Mouse (Mus musculus) Muller cell, postnatal 12 days (primary cell): Measurements from ENCODE around the gene Fut2.
"Not testable (repeated sequence)": the region's sequence is repeated elsewhere in the genome, so short reads cannot be mapped to it uniquely, and the experiment has no call there.

Experiments used
- DNase-seq: peaks from one replicate; pipeline ENCODE4 v3.0.0-alpha.2; 2015; ENCODE audit errors: inconsistent ontology term

The Fut2 gene

GRCm38 (mm10) chr7:45677627-45678295 is 11.6 kb upstream of the Fut2 start:
- no peak for DNase-seq

- DNase-seq, result no peak
Observed at GRCm38 (mm10) chr7:45668921-45669320, 2.7 kb upstream of the Fut2 start.

- no peak for DNase-seq
Observed at GRCm38 (mm10) chr7:45667761-45668160, 1.6 kb upstream of the Fut2 start.

- no peak for DNase-seq
Observed at GRCm38 (mm10) chr7:45665303-45666138, 673 bp downstream of the Fut2 start.

GRCm38 (mm10) chr7:45661702-45662101 is 4.5 kb downstream of the Fut2 start:
- DNase-seq, result not testable (repeated sequence)

- DNase-seq, result no peak
Observed at GRCm38 (mm10) chr7:45660746-45661478, 5.3 kb downstream of the Fut2 start.

- DNase-seq, result peak; percentile 13
Observed at GRCm38 (mm10) chr7:45654424-45655047, 11.7 kb downstream of the Fut2 start.

GRCm38 (mm10) chr7:45650484-45650883 is 15.7 kb downstream of the Fut2 start:
- not testable (repeated sequence) for DNase-seq

GRCm38 (mm10) chr7:45649351-45649750 is 16.8 kb downstream of the Fut2 start:
- no peak for DNase-seq

- DNase-seq, result no peak
Observed at GRCm38 (mm10) chr7:45646671-45647070, 19.5 kb downstream of the Fut2 start.

GRCm38 (mm10) chr7:45645591-45645971 is 20.6 kb downstream of the Fut2 start:
- DNase-seq, result no peak

- DNase-seq, result no peak
Observed at GRCm38 (mm10) chr7:45644872-45645590, 21.2 kb downstream of the Fut2 start.

- peak; percentile 61 for DNase-seq
Observed at GRCm38 (mm10) chr7:45644183-45644582, 22.0 kb downstream of the Fut2 start.

GRCm38 (mm10) chr7:45643441-45644178 is 22.6 kb downstream of the Fut2 start:
- DNase-seq, result peak; percentile 99

- peak; percentile 11 for DNase-seq
Observed at GRCm38 (mm10) chr7:45642503-45643255, 23.5 kb downstream of the Fut2 start.

GRCm38 (mm10) chr7:45642083-45642482 is 24.1 kb downstream of the Fut2 start:
- DNase-seq, result no peak

GRCm38 (mm10) chr7:45641391-45642040 is 24.7 kb downstream of the Fut2 start:
- peak; percentile 11 for DNase-seq

GRCm38 (mm10) chr7:45640191-45640957 is 25.8 kb downstream of the Fut2 start:
- no peak for DNase-seq
